Mouse (Mus musculus): ENCODE measurements at regions not wholly inside any gene's neighbourhood (a gene's known extent, or its start where the extent isn't known, plus 50 kb on each side); places are given as distances from the start of the nearest gene placed in this dataset.

DNA sequence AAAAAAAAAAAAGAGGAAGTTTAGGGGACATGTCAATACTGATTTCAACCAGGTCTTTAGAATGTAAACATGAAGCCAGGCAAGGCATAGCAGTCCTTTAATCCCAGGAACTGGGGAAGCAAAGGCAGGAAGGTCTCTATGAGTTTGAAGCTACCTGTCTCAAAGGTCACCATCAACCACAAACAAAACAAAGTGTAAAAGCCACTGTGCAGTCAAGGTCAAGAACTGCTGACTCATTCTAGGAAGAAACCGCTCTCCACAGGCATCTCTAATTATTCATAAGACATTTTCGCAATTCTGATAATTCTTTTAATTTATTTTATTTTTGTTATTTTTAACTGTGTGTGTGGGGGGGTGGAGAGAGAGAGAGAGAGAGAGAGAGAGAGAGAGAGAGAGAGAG lies 364.0 kb downstream of the Cntnap4 start:
- no peak for DNase-seq (ENCODE audit: low spot score in 2 of 2)

DNA sequence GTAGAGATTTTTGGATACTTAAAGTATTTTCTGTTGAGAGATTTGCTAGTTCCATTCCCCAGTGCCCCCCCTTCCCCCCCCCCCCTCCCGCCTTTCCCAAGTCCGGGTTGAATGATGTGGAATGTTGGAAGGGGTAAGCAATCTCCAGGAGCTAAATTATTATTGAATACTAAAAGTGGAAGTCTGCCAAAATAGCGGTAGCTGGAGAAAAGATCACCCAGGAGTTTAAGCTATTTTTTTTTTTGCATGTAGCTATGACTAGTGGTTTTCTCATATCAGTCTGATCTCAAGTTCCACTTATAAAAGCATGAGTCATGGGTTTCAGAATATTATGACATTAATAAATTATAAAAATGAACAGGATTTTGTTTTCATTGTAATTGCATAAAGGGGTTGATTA lies 365.6 kb downstream of the Cntnap4 start:
- DNase-seq (ENCODE audit: low spot score in 2 of 2) = no peak

GRCm38 (mm10) chr8:112935897-112936719 lies 366.3 kb downstream of the Cntnap4 start:
- peak in 1 of 2 experiments; percentile 51 for DNase-seq (ENCODE audit: low spot score in 2 of 2)

GRCm38 (mm10) chr8:112972418-112972817 lies 402.6 kb downstream of the Cntnap4 start:
- peak; percentile 81 to 83 for DNase-seq (ENCODE audit: low spot score in 2 of 2)

GRCm38 (mm10) chr8:112975734-112976133 lies 405.9 kb downstream of the Cntnap4 start:
- DNase-seq (ENCODE audit: low spot score in 2 of 2) = no peak

DNA sequence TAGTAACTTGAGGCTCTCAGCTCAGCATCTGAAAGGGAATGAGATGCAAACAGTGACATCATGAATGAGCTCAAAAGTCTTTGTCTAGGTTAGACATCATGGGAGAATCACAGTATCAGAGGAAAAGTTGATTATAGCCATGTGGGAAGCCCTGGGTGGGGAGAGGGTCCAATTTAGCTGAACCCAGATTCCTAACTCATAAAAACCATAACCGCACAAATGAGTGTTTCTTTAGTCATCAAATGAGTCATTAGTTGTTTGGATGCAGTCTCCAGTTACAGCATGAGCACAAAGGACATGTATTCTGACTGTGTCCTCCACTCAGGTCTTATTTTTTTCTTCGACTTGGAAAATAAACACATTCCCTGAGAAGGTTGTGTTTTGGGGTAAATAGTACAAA lies 406.5 kb downstream of the Cntnap4 start:
- no peak for DNase-seq (ENCODE audit: low spot score in 2 of 2)

DNA sequence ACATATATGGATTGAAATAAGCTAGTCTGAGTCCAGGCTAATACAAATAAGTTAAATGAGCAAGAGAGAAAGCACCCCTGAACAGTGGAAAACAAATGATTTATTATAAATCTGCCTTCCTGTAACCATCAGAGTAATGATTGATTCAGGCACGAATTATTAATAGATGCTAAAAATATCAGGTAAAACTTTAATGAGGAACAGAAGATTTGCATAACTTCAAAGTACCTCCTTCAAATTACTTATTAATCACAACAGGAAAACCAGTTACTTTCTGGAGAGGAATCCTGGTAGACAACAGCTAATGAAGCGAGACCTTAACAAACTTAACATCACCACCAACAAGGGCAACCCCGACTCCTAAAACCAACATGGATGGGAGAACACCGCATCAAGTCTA lies 423.9 kb downstream of the Cntnap4 start:
- DNase-seq (ENCODE audit: low spot score in 2 of 2) = no peak

DNA sequence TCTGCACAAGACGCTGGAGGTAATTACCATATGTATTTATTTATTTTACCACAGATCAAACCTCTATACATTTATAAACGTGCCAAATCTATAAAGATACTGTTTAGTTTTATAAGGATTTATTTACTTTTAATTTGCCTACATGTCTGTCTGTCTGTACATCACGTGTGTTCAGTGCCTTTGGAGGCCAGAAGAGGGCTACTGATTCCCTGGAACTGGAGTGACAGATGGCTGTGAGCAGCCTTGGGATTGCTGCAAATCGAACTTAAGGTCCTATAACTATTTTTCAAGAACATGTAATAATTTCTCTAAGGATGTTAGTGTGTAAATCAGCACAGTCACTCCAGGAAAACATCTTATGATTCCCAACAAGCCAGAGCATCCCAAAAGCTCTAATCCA lies 437.5 kb downstream of the Cntnap4 start:
- DNase-seq (ENCODE audit: low spot score in 2 of 2) = no peak

DNA sequence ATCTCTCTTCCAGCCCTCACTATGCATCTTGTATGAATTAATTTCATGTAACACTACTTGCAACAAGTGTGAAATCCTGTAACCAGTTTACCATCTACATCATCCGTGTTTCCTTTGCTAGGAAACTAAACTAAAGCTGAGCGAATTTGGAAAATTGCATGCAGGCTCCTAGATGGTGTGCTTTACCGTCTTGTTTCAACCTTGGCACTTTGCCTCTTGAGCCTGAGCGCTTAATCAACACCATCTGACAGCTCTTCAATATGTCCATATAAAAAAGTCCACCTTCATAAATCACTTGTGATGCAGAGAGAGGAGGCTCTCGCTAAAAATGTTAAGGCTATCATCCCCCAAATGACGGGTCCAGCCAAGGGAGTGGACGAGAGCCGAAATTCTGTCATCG lies 459.0 kb downstream of the Cntnap4 start:
- no peak for DNase-seq (ENCODE audit: low spot score in 2 of 2)

DNA sequence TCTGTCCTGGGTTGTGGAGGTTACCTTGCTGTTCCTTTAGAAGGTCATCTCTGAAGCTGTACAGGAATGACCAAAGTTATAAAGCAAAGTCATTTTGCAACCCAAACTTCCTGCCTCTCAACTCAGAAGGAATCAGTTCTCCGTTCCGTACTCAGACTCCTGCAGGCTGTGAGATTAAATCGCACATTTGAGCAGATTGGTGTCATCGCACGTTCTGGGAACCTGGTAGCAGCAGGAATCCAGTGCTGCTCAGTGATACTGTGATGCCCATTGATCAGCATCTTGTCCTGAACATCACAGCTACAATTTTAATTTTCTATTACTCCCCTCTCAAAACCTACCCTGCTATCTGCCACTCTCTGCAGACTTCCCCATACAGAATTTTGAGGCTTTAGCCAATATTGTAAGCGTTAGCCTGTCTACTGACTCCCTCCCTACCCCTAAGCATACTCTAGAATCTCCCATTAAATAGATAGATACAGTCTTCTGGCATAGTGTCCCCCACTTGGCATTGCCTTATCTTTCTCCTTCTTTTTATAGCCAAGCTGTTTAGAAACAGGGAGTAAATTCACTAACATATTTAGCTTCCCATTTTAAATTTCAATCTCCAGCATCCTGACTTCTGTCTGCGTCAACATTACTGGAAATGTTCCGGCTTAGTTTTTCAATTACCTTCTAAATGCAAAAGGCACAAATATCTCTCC lies 482.1 kb downstream of the Cntnap4 start:
- DNase-seq (ENCODE audit: low spot score in 2 of 2) = peak in 1 of 2 experiments; percentile 3

DNA sequence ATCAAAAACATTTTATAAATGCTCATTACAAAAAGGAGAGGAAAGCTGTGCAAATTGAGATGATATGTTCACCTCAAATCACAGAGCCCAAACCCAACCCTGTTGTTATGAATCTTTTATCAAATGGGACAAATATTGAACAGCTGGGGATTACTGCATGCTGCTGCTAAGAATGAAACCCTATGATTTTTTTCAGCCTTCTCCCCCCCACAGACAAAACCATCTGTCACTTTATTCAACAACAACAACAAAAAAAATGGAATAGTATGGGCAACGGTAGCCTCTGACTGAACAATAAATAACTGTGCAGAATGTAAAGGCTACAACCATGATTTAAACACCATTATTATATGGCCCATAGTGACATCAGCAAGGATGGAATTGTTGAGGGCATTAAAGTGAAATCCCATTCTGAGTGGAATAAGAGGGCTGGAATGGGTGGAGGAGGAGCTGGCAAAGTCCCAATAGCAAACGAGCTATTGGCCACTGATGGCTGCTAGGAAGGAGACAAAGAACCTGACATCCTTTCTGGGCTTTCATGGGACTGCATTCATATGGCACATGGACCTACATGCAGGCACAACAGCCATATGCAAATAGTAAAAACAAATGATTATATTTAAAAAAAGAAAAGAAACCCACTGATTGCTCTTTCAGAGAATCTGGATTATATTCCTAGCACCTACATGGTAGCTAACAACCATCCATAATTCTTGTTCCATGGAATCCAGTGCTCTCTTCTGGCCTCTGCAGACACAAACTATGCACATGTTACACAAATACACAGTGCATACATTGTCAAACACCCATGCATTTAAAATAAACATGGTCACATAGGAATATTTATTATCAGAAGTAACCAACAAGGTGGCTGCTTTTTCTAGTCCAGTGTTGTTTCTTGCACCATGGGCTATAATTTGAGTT lies 495.7 kb downstream of the Cntnap4 start:
- no peak for DNase-seq (ENCODE audit: low spot score in 2 of 2)

DNA sequence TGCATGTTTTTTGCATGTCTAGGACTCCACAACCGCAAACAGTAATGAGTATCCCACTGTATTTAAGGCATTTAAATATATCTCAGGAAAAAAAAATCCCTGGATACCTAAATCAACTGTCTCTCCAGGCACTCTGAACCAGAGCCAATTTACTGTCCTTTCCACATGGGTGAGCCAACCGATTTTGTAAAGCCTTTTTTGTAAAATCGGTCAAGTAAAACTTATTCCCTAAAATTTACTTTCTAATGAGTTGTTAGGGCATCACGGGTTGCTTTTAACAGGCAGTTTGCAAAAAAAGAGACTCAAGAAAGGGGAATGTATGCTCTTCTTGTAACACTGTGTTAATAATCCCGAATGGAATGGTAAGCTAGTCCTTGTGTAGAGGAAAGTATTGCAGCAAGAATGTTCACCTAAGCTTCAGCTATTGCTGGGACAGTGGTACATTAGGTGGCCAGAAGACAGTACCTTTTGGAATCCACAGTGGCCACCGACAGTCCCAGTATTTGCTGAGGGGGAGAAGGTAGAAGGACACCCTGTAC lies 496.4 kb downstream of the Cntnap4 start:
- no peak for DNase-seq (ENCODE audit: low spot score in 2 of 2)

DNA sequence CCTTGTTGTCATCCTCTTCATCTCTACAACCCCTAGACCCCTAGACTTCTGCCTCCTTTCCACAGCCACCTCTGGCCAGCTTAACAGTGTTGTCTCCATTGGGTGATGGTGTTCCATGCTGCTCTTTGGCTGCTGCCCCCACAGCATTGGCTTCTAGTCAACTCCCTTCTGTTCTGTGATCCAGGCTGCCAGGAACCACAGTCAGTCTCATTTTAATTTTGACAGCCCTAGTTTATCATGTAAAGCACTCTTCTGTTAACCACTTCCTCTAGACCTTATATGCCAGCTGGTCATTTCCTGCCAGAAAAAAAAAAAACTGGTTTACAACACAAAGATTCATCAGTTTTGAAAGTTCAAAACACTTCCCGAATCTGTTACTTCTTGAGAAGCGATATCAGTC lies 514.1 kb downstream of the Cntnap4 start:
- DNase-seq (ENCODE audit: low spot score in 2 of 2) = peak; percentile 30 to 58

DNA sequence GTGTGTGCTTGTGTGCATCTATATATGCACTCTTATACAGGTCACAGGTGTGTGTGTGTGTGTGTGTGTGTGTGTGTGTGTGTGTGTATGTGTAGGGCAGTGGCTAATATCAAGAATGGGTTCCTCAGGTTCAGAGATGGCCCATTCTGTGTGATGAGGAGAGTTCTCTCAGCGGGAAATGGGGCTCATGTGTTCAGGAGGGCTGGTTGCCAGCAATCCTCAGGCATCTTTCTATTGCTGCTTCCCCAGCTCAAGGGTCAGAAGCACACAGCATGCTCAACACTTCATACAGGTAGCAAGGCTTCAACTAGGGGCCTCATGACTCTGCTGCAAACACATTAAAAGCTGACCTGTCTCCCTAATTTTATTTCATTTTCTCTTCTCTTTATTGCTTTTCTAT lies 517.7 kb downstream of the Cntnap4 start:
- no peak for DNase-seq (ENCODE audit: low spot score in 2 of 2)

DNA sequence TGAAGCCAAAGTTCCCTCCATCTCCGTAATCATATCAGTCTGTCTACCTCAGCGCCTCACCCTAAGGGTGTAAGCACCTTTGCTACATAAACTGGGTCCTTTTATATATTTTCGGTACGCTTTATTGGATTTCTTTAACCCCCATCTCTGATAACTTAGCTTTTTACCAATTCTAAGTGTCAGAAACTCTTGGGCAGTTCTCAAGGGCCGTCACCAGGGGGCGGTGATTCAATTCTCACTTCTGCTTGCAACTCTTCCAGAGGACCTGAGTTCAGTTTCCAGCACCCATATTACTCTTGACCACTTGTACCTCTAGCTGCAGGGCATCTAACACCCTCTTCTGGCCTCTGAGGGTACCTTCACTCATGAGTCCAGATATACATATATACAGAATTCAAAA lies 523.7 kb upstream of the Mon1b start:
- no peak for DNase-seq (ENCODE audit: low spot score in 2 of 2)

- no peak for DNase-seq (ENCODE audit: low spot score in 2 of 2)
Observed at GRCm38 (mm10) chr8:113114165-113114700, 521.2 kb upstream of the Mon1b start.

DNA sequence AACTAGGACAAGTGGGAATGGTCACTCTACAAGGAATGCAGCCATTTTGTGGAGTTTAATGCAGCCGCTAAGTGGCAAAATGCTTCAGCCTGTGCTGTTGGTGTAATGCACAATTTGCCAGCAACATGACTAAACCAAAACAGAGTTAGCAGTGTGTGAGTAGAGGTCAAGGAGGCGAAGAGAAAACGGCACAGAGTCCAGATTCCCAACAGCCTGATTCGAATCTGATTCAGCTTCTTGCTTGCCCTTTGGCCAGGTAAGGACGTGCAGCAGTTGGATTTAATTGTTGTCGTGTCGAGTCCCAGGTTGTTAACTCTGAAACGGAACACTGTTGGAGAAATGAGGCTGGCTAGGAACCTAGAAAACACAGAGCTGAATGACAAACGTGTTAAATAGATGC lies 518.1 kb upstream of the Mon1b start:
- DNase-seq (ENCODE audit: low spot score in 2 of 2) = no peak

DNA sequence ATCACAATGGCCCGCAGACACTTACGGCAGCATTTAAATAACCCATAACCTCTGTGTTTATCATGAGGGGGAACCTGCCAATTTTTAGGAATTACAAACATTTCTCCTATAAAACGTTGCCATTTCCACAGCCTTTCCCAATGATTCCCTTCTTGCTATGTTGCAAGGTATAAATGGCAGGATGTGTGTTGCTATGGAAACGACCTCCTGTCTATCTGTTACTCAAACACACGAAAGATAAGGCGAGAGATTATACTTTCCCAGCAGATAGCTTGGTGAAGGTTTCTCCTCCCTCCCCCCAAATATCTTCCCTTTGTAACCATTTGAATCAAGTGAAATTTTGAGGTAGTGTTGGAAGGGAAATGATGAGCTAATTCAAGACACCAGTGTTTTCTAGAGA lies 509.8 kb upstream of the Mon1b start:
- no peak for DNase-seq (ENCODE audit: low spot score in 2 of 2)

GRCm38 (mm10) chr8:113137361-113137760 lies 498.0 kb upstream of the Mon1b start:
- no peak for DNase-seq (ENCODE audit: low spot score in 2 of 2)

GRCm38 (mm10) chr8:113140021-113140420 lies 495.4 kb upstream of the Mon1b start:
- DNase-seq (ENCODE audit: low spot score in 2 of 2) = no peak

GRCm38 (mm10) chr8:113141131-113141530 lies 494.3 kb upstream of the Mon1b start:
- DNase-seq (ENCODE audit: low spot score in 2 of 2) = no peak

All from layer of hippocampus, postnatal 14 days (tissue).